Mouse (Mus musculus): Measurements from ENCODE around the gene Usp36. TPM values are rescaled to one million over a fixed set of nuclear protein-coding genes. Genes with fewer than 3 reads are reported as not detected.

The Usp36 gene
- 17.0 and 17.4 TPM in 2 replicates for polyA plus RNA-seq (2015; fragmentation: Nextera tagmentation; extraction: Ambion mirVana)

DNA sequence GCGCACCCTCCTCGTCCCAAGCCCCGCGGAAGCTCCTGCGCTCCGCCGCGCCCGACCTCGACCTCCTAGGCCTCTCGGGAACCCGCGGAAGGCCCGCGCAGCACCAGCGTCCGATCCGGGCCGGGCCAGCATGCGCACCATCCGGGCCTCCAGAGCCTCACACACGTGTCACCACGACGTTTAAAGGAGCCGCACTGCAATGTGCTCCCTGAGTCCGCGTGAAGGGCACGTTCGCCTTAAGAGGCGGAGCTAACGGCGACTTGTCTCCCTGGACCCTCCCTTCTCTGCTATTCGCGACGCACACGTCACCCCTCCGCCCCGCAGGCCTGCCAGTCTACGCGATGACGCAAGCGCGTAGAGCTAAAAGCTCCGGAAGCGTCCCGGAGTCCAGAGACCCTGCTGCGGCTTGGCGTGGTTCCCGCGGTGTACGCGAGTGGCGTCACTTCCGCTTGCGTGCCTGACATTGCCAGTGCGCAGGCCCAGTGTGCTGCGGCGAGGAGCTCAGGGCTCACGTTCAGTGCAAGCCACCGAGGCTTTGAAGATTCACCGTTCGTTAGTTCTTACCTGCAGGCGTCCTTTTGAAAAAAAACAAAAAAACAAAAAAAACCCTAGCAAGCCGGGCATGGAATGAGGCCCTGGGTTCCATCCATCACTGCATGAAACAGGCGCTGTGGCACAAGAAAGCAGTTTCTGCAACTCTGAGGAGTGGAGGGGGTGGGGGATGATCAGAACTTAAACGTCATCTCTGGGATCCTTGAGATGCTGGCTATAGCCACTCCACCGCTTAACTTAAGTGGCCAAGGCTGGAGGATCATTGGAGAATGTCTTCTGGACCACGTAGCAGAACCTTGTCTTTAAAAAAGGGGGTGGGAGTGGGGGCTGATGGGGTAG lies at the start of gene Usp36:
TSS of gene Usp36 (minus strand) at position 246 of the 891 bp plus-strand sequence.
- Histone ChIP-seq H3K4me2 (replicated peaks) (peak within 1 kb of the TSS; percentile 81), H3K27ac (replicated peaks) (peak within 1 kb of the TSS; percentile 89), H3K4me3 (peak within 1 kb of the TSS; percentile 82), H3K9ac (replicated peaks) (peak within 1 kb of the TSS; percentile 89), H3K4me1 (peaks cover 19% of the 10 kb centered on the region), H3K9me3 (no peaks in the 10 kb centered on the region), H3K27me3 (no peaks in the 10 kb centered on the region), H3K36me3 (peaks cover 19% of the 10 kb centered on the region)
- ATAC-seq (replicated peaks) = peak; percentile 99
- under 1% methylated on average over 68 of the region's 68 CpGs for WGBS

DNA sequence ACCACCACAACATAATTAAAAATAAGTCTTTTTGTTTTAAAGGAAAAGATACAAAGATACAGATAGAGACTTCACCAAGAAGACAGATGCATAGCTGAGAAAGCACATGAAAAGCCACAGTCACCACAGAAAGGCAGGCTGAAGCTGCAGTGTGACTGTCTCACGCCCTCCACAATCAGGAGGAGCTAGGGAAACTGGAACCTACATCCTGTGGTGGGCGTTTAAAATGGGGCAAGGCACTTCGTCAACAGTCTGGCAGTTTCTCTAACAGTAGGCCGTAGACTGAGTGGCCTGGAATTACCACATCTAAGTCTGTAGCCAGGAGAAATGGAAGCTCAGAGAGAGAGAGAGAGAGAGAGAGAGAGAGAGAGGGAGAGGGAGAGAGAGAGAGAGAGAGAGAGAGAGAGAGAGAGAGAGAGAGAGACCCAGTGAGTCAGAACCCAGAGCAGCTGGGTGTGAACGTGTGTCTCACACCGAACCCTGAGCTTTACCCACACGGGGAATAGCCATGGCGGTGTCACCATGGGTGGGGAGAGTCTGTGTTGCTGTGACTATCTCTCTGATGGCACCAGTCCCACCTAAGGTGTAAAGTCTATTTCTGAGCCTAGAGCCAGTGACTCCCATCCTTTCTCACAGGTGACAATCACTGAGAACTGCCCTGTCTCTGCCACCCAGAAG lies 47.6 kb upstream of the Usp36 start:
- no peaks in the 10 kb centered on the region for H3K9me3 ChIP-seq
- H3K4me3 ChIP-seq = no peak overlapping the region
- no peak for ATAC-seq (replicated peaks)
- WGBS = 92% methylated on average over 8 of the region's 8 CpGs
- H3K36me3 ChIP-seq = 0 out of 2 replicates have a peak, but pooled peaks cover 5% of the 10 kb centered on the region
- no peak overlapping the region for H3K4me2 ChIP-seq (replicated peaks)
- no peaks in the 10 kb centered on the region for H3K27me3 ChIP-seq
- peaks cover 15% of the 10 kb centered on the region for H3K4me1 ChIP-seq
- H3K9ac ChIP-seq (replicated peaks) = no peak overlapping the region
- no peak overlapping the region for H3K27ac ChIP-seq (replicated peaks)

DNA sequence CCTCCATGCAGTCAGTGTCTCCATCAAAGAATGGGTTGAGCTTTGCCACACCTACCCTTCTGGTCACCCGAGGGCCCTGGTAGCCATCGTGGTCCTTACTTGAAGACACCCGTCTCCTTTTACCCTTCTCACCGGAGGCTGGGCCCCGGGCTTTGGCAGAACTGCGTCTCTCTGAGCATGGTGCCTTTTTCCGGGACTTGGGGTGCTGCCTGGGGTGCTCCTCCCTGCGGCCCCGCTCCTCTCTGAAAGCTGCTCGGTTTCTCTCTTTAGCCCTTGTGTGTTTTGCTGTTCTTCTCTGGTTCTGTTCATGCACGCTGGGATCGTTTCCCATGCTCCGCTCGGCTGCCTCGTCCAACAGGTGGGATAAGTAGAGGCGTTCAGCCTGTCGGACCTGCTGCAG lies 43.4 kb upstream of the Usp36 start:
- H3K36me3 ChIP-seq = 0 out of 2 replicates have a peak, but pooled peaks cover 5% of the 10 kb centered on the region
- no peak overlapping the region for H3K4me2 ChIP-seq (replicated peaks)
- H3K4me3 ChIP-seq = no peak overlapping the region
- no peaks in the 10 kb centered on the region for H3K27me3 ChIP-seq
- H3K4me1 ChIP-seq = peaks cover 3% of the 10 kb centered on the region
- no peak overlapping the region for H3K27ac ChIP-seq (replicated peaks)
- WGBS = 91% methylated on average over 17 of the region's 17 CpGs
- H3K9me3 ChIP-seq = no peaks in the 10 kb centered on the region
- no peak for ATAC-seq (replicated peaks)
- H3K9ac ChIP-seq (replicated peaks) = no peak overlapping the region

DNA sequence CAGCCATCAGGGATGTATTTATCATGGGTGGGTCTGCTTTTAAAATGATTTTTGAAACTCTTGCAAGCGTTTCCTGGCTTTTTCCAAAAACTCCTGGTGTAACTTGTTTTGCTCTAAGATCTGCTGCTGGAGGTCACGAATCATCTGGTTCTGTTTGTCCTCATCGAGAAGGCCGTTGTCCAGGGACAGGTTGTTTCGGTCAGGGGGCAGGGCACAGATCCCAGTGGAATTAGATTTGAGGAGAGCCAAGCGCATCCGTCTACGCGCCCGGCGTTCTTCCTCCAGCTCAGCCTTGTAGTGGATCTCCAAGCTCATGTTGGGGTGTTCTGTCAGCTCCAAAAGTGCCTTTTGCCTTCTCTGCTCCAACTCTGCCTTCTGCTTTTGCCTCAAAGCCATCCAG lies 42.3 kb upstream of the Usp36 start:
- no peak overlapping the region for H3K4me2 ChIP-seq (replicated peaks)
- no peak for ATAC-seq (replicated peaks)
- peaks cover 14% of the 10 kb centered on the region for H3K4me1 ChIP-seq
- 0 out of 2 replicates have a peak, but pooled peaks cover 5% of the 10 kb centered on the region for H3K36me3 ChIP-seq
- H3K27me3 ChIP-seq = no peaks in the 10 kb centered on the region
- H3K9me3 ChIP-seq = no peaks in the 10 kb centered on the region
- H3K9ac ChIP-seq (replicated peaks) = no peak overlapping the region
- 94% methylated on average over 11 of the region's 11 CpGs for WGBS
- no peak overlapping the region for H3K4me3 ChIP-seq
- no peak overlapping the region for H3K27ac ChIP-seq (replicated peaks)

DNA sequence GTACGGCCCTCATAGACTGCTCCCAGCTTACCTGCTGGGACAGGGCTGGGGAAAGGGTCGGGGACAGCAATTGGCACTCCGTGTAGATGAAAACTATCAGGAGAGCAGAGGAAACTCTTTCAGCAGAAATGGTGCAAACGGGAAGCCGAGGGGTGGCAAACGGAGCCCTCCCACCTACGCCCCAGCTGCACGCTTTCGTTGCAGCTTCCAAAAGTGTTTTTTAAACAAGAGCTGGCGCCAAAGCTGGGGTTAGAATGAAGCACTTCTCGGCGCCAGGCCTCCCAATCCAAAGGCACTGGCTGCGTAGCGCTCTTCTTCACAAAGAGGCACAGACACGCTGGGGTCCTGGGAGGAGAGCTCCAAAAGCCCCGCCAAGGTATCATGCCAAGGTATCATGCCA lies 40.7 kb upstream of the Usp36 start:
- ATAC-seq (replicated peaks) = no peak
- H3K4me2 ChIP-seq (replicated peaks) = no peak overlapping the region
- H3K9me3 ChIP-seq = no peaks in the 10 kb centered on the region
- WGBS = 93% methylated on average over 16 of the region's 16 CpGs
- no peak overlapping the region for H3K9ac ChIP-seq (replicated peaks)
- no peak overlapping the region for H3K27ac ChIP-seq (replicated peaks)
- peaks cover 28% of the 10 kb centered on the region for H3K4me1 ChIP-seq
- H3K27me3 ChIP-seq = no peaks in the 10 kb centered on the region
- H3K4me3 ChIP-seq = no peak overlapping the region
- H3K36me3 ChIP-seq = 0 out of 2 replicates have a peak, but pooled peaks cover 5% of the 10 kb centered on the region

DNA sequence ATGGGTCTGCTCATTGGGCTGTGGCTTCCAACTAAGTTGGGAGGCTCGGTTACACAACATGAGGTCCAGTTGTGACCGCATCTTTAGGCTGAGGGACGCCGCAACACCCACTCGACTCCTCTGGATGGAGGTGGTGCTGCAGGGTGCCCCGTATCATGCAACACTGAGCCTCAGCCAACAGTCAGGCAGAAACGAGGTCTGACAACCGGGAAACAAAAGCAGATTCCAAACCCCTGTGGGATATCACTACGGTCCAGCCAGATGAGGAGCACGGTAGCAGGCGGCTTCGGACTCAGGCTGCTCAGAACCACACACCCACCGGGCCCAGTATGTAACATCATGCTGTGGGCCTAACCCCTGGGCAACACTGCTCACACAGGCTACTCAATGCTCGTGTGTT lies 40.3 kb upstream of the Usp36 start:
- peaks cover 28% of the 10 kb centered on the region for H3K4me1 ChIP-seq
- no peak overlapping the region for H3K4me2 ChIP-seq (replicated peaks)
- 94% methylated on average over 14 of the region's 14 CpGs for WGBS
- no peak overlapping the region for H3K4me3 ChIP-seq
- H3K9ac ChIP-seq (replicated peaks) = no peak overlapping the region
- 0 out of 2 replicates have a peak, but pooled peaks cover 5% of the 10 kb centered on the region for H3K36me3 ChIP-seq
- no peak overlapping the region for H3K27ac ChIP-seq (replicated peaks)
- H3K27me3 ChIP-seq = no peaks in the 10 kb centered on the region
- ATAC-seq (replicated peaks) = no peak
- H3K9me3 ChIP-seq = no peaks in the 10 kb centered on the region

DNA sequence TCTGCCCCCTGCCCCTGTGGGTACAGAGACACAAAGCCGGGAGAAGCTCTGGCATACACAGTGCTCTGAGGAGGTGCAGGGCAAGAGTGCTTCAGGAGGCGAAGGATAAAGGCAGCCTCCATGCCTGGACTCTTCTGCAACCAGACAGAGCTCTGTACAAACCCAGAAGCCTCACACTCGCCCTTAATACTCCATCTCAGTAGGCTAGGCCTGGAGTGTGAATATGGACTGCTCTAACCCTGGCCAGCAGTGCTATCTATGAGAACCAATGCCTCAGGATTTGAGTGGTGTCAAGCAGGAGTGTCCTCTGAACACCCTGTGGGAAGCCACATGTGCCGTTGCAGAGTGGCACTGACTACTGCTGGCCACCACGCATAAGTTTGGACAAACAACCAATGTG lies 38.9 kb upstream of the Usp36 start:
- peaks cover 28% of the 10 kb centered on the region for H3K4me1 ChIP-seq
- 0 out of 2 replicates have a peak overlapping the region, but pooled peaks have one; percentile 29 for H3K27ac ChIP-seq (replicated peaks)
- 87% methylated on average over 5 of the region's 5 CpGs for whole genome bisulfite sequencing

DNA sequence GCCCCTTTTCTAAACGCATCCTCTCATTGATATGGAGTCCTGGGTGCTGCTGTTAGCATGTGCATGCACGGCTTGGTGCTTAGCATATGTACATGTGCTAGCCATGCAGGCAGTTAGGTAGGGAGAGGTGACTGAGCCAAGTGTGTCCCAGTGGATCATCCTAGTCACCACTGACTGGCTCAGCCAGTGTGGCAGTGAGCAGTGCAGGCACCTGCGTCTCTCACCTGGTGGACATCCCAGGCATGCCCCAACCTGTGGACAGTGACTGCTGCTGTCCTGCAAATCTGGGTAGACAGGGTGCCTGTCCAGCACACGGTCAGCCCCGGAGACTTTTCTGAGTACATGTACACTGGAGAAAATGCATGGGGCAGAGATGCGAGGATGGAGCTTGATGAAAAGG lies 38.5 kb upstream of the Usp36 start:
- Histone ChIP-seq H3K4me1 (peaks cover 28% of the 10 kb centered on the region), H3K4me3 (no peak overlapping the region), H3K4me2 (replicated peaks) (no peak overlapping the region), H3K9me3 (no peaks in the 10 kb centered on the region), H3K9ac (replicated peaks) (no peak overlapping the region), H3K27me3 (no peaks in the 10 kb centered on the region), H3K36me3 (0 out of 2 replicates have a peak, but pooled peaks cover 3% of the 10 kb centered on the region), H3K27ac (replicated peaks) (peak overlapping the region; percentile 91)
- ATAC-seq (replicated peaks) = no peak
- WGBS = 94% methylated on average over 6 of the region's 6 CpGs

More for the DNA sequence above, 38.9 kb upstream of the Usp36 start:
- no peaks in the 10 kb centered on the region for H3K9me3 ChIP-seq
- ATAC-seq (replicated peaks) = no peak
- no peaks in the 10 kb centered on the region for H3K27me3 ChIP-seq
- H3K4me3 ChIP-seq = no peak overlapping the region
- 0 out of 2 replicates have a peak, but pooled peaks cover 5% of the 10 kb centered on the region for H3K36me3 ChIP-seq
- H3K9ac ChIP-seq (replicated peaks) = no peak overlapping the region
- H3K4me2 ChIP-seq (replicated peaks) = no peak overlapping the region

DNA sequence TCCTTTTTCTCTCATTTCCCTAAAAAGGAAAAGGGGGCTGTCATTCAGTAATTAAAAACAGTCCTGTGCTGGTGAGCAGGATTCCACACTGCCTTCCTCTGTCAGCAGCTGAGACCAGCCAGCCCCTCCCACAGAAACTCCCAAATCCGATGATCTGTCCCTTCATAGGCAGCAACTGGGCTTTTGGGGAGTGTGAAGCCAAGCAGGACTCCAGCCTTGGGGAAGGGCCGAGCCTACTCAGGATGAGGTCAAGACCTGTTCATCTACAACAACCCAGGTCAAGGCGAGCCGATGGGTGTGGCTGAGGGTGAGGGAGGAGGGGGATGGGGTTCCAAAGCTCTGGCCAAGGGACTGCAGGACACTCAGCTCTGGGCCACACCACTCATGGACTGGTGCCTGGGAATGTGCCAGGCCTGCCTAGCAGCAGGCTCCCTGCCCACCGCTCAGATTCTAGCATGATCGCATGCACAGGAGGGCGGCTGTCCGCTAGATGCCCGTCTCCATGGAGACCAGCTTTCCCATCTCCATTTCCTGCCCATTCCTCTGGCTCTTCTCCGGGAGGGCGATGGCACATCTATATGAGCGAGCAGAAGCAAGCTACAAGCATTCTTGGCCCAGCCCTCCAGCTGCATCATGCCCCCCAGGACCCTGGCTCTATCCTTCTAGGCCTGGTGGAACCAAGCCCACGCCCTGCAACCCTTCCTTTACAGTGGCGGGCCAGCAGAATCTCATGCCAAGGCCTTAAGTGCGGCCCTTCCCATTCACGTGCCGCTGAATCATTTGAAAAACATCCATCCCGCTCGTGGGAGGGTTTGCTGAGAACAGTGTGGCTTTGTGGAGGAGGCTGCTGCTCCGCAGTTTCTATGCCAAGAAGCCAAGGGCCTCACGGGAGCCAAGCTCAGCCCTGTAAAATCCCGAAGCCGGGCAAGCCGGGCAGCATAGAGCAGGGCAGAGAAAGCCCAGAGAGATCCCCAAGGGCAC lies 37.2 kb upstream of the Usp36 start:
- Histone ChIP-seq H3K9me3 (no peaks in the 10 kb centered on the region), H3K4me1 (peaks cover 28% of the 10 kb centered on the region), H3K4me3 (no peak overlapping the region), H3K9ac (replicated peaks) (no peak overlapping the region), H3K36me3 (no peaks in the 10 kb centered on the region), H3K27me3 (no peaks in the 10 kb centered on the region), H3K4me2 (replicated peaks) (peak overlapping the region; percentile 11; the same call in 1 of the 2 replicates), H3K27ac (replicated peaks) (peak overlapping the region; percentile 91)
- peak; percentile 83 for ATAC-seq (replicated peaks)
- 46% methylated on average over 24 of the region's 24 CpGs for WGBS

DNA sequence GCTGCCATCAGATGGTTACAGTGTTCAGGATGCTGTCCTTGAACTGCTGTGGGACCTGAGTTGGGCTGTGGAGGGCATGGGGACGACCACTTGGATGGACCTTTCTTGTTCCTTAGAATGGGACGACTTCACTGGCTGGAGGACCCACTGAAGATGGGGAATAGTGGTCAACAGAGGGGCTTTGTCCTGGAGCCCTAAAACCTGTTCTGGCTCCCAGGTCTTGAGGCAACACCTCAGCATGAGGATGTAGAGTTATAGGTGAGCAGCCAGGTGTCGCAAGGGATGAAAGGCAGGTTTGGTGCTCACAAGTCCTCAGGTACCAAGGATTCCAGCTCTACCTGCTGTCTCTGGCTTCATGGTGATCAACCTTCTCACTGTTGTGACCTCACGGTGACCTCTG lies 36.4 kb upstream of the Usp36 start:
- Histone ChIP-seq H3K36me3 (no peaks in the 10 kb centered on the region), H3K4me3 (no peak overlapping the region), H3K9ac (replicated peaks) (no peak overlapping the region), H3K4me1 (peaks cover 32% of the 10 kb centered on the region), H3K9me3 (no peaks in the 10 kb centered on the region), H3K27me3 (no peaks in the 10 kb centered on the region), H3K27ac (replicated peaks) (peak overlapping the region; percentile 91), H3K4me2 (replicated peaks) (no peak overlapping the region)
- no peak for ATAC-seq (replicated peaks)
- WGBS = 94% methylated on average over 4 of the region's 4 CpGs

DNA sequence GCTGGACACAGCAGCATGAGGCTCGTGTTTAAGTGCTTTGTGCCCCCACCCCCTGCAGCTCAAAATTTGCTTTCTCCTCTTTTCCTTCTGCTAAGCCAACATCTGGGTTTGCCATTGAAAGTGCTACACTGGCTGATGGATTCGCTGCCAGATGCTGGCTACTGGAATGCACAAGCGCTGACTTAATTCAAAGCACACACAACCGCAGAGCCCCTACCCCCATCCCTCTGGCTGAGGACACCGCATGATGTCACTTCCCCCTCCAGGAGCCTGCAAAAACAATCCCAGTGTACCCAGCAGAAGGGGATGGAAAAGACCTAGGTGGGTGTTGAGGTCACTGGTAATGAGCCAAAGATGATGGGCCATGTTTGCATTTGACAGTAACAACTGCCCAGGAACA lies 34.5 kb upstream of the Usp36 start:
- H3K4me1 ChIP-seq = peaks cover 34% of the 10 kb centered on the region
- no peak for ATAC-seq (replicated peaks)
- H3K9ac ChIP-seq (replicated peaks) = no peak overlapping the region
- H3K4me2 ChIP-seq (replicated peaks) = no peak overlapping the region
- no peak overlapping the region for H3K27ac ChIP-seq (replicated peaks)
- peaks cover under 1% of the 10 kb centered on the region for H3K36me3 ChIP-seq
- H3K4me3 ChIP-seq = no peak overlapping the region
- H3K9me3 ChIP-seq = no peaks in the 10 kb centered on the region
- H3K27me3 ChIP-seq = no peaks in the 10 kb centered on the region
- WGBS = 88% methylated on average over 5 of the region's 5 CpGs

All from forebrain, embryonic 15.5 days (tissue).